Mouse (Mus musculus) spleen, postnatal 14 days (tissue): ENCODE results near the gene Dtnb.
A peak's percentile ranks its signal among the peaks of the same experiment; 100 is the strongest.

Experiments used
- DNase-seq, 2 experiments: peaks; one replicate each; pipeline ENCODE4 v3.0.0; 2021 to 2022; ENCODE audit warnings: low spot score in 2 of 2

The Dtnb gene

GRCm38 (mm10) chr12:3732623-3733265, 160.6 kb downstream of the Dtnb start:
- no peak for DNase-seq

DNA sequence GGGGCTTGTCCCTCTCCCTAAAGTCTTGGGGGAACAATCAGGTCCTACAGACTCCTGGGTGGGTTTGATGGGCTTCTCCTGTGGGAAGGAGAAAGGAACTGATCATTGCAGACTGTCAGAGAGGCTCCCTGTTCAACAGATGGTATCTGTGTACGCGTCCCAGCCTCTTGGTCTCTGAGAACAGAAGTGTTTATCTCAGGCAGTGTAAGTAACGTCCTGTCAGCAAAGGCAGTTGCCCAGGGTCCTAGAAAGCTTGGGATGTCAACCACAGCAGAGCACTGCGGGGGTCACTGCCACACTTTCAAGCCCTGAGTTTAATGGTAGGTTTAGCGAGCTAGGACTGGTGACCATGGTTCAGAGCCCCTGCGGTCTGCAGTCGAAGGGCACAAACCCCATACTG, 161.1 kb downstream of the Dtnb start:
- no peak for DNase-seq

- DNase-seq = no peak
These were observed 164.8 kb downstream of the Dtnb start for GRCm38 (mm10) chr12:3737009-3737408.

DNA sequence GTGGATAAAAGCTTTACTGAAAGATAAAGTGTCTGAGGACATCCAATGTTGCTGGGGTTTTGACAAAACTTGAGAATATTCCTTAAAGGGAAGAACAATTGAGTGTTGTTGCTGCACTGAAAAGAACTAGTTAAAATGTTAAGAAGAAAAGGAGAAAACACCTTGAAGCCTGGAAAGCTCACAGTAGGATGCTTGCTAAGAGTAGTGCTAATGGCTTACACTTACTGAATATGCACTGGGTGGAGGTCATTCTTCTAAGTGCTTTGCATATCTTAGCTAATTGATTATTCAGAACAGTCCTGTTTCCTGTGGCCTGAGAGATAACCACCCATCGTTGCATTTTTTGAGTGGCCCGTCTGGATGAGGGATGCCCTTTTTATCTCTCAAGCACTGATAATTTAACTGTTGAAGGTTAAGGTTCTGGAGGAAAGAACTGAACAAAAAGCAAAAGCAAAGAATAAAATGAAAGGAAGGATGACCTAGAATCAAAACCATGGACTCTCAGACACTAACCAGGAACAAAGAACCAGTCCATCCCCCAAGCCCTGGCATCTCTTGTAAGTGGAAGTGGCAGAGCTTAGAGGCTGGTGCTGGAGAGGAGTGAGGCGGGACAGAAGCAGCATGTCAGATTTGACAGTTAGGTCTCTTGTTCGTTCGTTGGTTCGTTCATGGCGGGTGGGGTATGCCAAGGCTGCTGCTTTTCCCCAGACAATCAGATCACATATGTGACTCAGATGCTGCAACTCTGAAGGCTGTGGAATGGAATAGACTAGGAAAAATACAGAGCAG, 166.8 kb downstream of the Dtnb start:
- DNase-seq = no peak

DNA sequence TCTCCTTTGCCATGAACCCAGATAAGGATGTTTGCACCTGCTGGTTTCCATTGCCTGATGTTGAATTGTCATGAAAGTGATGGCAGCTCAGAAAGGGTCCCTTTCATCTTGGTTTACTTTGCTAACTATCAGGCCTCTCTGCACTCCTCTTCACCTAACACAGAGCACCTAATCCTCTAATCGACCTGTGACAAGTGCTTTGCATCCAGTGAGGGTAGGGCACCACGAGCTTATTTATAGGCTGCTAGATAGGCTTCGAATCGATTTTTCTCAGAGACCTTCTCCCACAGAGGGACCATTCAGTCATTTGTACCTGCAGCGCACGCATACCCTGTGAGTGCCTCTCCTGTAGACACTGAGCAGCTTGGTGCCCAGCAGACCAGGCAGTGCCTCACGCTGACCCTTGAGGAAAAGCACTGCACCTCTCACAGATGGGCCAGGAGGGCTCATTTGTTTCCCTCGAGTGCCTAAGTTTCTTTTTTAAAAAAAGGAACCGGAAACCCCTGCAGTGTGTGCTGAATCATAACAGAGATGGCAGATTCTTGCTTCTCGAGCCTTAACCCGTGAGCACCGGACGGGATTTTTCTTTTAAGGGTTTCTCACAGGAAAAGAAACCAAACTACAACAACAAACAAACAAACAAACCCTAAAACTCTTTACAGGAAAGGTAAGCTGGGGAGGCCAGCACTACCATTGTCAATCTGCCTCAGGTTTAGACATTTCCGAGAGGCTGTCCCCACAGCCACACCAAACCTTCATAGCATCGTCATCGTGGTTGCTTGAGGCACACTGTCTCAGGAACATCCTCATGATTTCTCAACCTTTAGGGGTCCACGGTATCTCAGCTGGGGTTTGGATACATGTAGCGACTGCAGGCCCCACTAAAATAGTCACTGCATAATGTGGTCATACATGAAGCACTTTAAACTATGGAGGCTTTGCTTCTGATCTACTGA, 167.8 kb downstream of the Dtnb start:
- peak in 1 of 2 experiments; percentile 17 for DNase-seq

GRCm38 (mm10) chr12:3740705-3741081, 168.5 kb downstream of the Dtnb start:
- DNase-seq = no peak

- DNase-seq = peak in 1 of 2 experiments; percentile 17
These were observed 173.4 kb downstream of the Dtnb start for GRCm38 (mm10) chr12:3745432-3746105.

- no peak for DNase-seq
These were observed 174.2 kb downstream of the Dtnb start for GRCm38 (mm10) chr12:3746369-3746768.

GRCm38 (mm10) chr12:3747583-3747982, 175.4 kb downstream of the Dtnb start:
- no peak for DNase-seq

DNA sequence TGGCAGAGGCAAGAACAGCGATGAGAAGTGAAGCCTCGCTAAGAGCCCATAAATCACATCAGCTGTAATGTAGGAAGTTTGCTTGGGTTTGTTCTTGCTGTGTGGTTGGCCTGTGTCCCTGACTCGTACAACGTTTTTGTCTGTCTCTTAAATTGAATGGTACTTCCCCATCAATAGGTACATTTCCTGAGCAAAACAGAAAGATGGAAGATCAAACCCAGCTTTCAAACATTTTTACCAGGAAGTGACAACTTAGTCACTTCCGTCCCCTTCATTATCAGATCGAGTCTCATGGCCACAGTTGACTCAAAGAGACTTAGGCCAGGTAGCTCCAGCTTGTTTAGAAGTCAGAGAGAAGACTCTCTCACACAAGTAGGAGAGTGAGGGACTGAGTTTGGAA, 183.3 kb downstream of the Dtnb start:
- no peak for DNase-seq

DNA sequence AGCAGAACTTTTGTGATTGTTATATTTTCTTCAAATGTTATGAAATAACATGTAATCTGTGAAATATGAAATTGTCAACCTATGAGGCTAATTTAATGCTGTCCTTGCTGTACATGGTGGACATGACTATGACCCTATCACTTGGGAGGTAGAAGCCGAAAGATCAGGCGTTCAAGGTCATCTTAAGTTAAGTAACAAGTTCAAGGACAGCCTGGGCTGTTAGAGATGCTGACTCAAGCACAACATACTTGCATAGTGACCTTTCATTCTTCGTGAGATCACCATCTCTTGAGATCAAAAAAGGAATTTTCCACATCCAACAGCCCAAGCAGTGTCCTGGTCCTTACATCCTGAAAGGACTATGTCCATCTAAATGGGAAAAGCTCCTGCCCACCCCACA, 184.0 kb downstream of the Dtnb start:
- no peak for DNase-seq

DNA sequence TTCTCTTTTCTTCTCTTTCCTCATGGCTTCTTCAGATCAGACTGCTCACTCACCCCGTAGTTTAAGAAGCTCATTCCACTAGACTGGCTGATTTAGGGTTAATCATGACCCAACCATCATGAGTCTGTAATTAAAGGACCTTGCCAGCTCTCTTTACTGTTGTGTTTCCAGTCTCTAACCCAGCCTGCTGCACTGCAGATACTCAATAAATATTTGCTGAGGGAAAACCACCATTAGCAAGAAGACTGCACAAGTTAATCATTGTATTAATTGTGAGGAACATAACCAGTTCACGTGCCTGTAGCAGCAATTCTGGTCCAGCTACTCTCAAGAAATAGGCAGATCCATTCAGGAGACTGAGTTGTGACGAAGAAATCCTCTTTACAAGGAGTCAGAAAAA, 185.9 kb downstream of the Dtnb start:
- no peak for DNase-seq

- DNase-seq = peak in 1 of 2 experiments; percentile 50
These were observed 187.2 kb downstream of the Dtnb start for GRCm38 (mm10) chr12:3759419-3759818.

DNA sequence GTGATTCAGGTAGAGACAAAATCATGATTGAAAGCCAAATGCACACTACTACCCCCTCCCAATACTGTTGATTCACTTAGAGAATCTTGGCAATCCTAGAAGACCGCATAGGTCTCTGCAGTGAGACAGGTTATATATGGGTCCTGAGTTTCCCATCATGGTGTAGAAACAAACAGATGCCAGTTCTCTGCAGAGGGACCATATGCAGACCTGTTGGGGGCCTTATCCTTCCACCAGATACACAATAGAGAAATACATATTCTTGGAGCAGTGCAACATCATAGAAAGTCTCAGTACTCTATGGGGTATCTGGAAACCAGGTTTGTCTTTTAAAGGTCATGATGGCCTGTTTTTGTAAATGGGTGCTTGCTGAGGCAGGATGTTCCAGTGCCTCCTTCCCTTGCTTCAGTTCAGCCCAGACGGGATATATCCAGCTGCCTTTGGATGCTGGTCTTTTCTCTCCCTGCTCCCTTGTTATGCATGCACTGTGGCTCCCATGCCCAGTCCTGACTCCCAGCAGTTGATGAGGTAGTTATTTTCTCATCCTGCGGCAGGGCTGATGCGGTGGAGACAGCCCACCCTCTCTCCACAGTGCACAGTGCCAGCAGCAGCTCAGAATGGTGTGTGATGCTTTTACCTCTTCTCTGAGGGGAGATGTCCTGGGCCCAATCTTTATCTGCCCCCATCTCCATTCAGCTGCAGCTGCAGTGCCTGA, 188.9 kb downstream of the Dtnb start:
- no peak for DNase-seq

DNA sequence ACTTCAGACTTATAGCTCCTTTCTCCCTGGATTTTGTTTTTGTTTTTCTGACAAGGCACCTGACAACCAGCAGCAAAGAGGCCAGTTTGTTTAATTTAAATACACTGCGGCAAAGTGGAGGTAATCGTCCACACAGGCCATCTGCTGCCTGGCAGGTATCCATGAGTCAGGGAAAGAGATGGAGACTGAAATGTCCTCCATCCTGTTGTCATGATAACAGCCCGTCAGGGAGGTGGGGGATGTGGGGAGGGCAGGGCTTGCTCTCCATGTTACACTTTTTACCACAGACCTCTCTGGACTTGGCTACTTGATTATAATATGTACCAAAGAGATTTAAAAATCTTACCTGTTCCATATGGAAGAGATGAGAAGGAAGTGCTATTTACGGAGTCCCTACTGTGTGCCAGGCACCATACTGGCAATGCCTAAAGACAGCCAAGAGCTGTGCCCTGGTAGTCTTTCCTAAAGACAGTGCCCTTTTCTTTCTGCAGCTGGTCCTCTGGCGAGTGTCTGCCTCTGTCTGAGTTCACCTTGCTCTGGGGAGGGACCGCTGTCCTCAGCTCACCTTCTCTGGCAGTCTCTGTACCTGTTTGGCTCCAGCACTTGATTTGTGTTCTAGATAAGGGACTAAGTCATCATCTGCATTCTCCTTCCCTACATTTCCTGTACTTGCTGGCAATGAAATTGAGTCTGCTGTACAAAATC, 189.6 kb downstream of the Dtnb start:
- no peak for DNase-seq

DNA sequence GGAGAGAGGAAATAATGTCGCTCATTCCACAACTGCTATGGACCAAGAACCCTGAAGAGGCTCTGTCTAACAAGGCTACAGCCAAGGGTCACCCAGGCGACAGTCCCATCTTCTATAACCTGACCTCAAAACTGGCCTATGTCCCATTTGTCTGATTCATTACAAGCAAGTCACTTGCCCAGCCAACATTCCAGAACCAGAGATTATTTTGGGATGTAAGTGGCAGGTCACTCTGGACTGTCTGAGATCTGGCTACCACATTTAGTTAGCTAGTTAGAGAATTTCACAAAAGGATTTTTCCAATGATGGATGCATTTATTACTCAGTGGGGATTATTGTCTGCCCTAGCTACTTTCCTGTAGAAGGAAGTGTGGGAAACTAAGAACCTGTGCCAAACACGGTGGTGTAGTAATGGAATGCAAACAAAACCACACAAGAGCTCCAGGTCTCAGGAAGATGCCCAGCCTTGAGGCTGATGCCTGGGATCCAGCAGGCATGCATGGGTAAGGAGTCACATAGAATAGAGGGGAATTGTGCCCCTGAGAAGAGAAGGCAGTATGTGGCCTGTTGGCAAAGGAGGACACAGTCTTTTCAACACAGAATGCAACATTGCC, 192.1 kb downstream of the Dtnb start:
- no peak for DNase-seq

GRCm38 (mm10) chr12:3767360-3767759, 195.2 kb downstream of the Dtnb start:
- DNase-seq = no peak

DNA sequence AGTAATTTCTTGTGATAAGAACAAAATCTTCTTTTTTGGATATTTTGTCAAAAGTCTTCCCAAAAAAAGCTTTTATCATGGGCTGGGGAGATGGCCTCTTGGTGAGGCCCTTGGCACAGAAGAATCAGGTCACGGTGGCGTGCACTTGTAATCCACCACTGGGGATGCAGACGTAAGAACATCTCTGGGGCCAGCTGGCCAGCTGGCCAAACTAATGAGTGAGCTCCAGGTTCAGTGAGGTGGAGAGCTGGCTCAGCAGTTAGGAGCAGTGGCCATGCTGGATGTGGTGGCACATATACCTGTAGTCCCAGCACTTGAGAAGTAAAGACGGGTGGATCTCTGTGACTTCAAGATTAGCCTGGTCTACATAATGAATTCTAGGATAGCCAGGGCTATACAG, 196.2 kb downstream of the Dtnb start:
- no peak for DNase-seq

GRCm38 (mm10) chr12:3770546-3770945, 198.4 kb downstream of the Dtnb start:
- DNase-seq = no peak

GRCm38 (mm10) chr12:3771080-3771479, 198.9 kb downstream of the Dtnb start:
- DNase-seq = no peak
